Mouse (Mus musculus): Measurements from ENCODE around the gene Gm20388. TPM values are rescaled to one million over a fixed set of nuclear protein-coding genes. Genes with fewer than 3 reads are reported as not detected.

Gm20388 gene
- polyA plus RNA-seq, 1 experiment from 2014 or later, result not detected

DNA sequence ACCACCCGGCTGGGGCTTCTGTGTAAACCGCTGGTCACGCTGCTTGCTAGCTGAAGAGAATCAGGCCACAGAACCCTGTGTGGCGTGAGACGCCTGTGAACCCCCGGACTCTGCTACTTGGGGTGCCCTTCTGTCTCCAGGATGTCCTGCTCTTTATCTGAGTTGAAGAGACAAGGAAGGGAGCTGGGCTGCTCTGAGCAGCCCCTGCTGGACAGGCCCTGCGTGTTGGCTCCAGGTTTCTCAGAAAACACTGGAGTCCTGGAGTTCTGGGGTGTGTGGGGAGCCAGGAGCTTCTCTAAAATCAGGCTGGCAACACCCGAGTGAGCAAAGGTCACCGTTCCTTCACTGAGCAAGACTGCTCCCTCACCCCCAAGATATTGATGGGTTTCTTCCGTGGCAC, 971.0 kb downstream of the Gm20388 start:
- 64% methylated on average over 10 of the region's 10 CpGs for WGBS (ENCODE audit: insufficient replicate concordance)

DNA sequence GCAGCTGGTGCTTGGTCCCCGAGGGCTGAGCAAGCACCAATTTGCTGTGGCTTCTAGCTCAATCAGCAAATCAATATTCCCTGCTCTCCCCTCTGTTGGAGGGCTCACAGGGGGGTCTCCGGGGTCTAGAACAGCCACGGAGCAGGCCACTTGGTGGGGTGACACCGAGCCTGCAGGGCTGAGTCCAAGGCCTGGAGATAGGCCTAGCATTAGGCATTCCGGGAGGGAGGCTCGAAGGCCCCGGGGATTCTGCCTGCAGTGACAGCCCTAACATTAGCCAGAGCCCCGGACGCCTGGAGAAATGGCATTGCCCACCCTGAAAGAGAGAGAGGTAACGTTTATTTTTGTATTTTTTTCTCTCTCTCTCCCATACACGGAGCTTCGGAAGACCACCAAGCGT, 972.0 kb downstream of the Gm20388 start:
- ATAC-seq, result no peak
- H3K9me3 ChIP-seq (replicated peaks), result no peaks in the 10 kb centered on the region
- 30% methylated on average over 13 of the region's 13 CpGs for WGBS (ENCODE audit: insufficient replicate concordance)
- no peak overlapping the region for H3K4me3 ChIP-seq
- no peak overlapping the region for H3K9ac ChIP-seq
- H3K4me2 ChIP-seq, result no peak overlapping the region
- H3K27ac ChIP-seq, result no peak overlapping the region; the same call in 1 of the 2 replicates
- H3K27me3 ChIP-seq (replicated peaks), result peaks cover 90% of the 10 kb centered on the region
- H3K36me3 ChIP-seq, result no peaks in the 10 kb centered on the region
- H3K4me1 ChIP-seq, result no peaks in the 10 kb centered on the region

More for the DNA sequence above, 971.0 kb downstream of the Gm20388 start:
- Histone ChIP-seq H3K4me1 (no peaks in the 10 kb centered on the region), H3K9me3 (replicated peaks) (no peaks in the 10 kb centered on the region), H3K27ac (no peak overlapping the region), H3K27me3 (replicated peaks) (peaks cover 84% of the 10 kb centered on the region), H3K36me3 (no peaks in the 10 kb centered on the region), H3K4me2 (no peak overlapping the region), H3K9ac (no peak overlapping the region), H3K4me3 (no peak overlapping the region)
- ATAC-seq, result no peak

DNA sequence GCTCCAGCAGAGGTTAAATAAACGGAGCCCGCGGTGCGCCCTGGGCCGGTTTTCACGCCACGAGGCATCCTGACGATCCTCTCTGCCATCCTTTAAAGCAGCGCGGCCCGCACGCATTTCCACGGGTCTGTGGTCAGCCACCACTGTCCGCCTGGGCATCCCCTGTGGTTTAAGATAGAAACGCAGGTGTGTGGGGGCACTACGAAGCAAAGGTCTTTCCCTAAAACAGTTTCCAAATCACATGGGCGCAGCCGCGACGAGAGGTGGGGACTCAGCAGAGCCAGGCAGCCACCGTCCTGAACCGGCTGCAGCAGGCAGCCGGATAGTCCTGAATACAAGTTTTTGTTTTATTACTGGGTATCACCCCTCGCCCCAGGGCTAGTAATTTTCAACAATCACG, 972.7 kb downstream of the Gm20388 start:
- no peaks in the 10 kb centered on the region for H3K4me1 ChIP-seq
- no peak overlapping the region for H3K27ac ChIP-seq
- no peak overlapping the region for H3K4me2 ChIP-seq
- H3K4me3 ChIP-seq, result no peak overlapping the region
- H3K27me3 ChIP-seq (replicated peaks), result peaks cover 94% of the 10 kb centered on the region
- no peaks in the 10 kb centered on the region for H3K36me3 ChIP-seq
- ATAC-seq, result no peak
- WGBS (ENCODE audit: insufficient replicate concordance), result 9% methylated on average over 25 of the region's 25 CpGs
- no peaks in the 10 kb centered on the region for H3K9me3 ChIP-seq (replicated peaks)
- H3K9ac ChIP-seq, result no peak overlapping the region

DNA sequence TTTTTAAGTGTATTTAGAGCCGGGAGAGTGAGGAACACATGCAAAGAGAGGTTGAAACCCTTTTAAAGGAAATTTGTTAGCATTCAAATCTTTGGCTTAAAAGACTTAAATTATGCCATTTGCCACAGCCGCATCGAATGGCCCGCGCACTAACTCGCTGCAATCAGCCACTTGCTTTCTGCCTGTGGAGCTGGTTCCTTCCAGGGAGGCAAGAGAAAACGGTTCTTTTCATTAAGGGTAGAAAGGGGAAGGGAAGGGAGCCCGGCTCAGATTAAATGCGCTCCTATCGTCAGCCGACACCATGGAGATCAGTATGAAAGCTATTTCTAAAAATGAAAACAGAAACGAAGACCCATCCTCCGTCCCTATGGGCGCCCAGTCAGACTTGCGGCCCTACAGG, 973.2 kb downstream of the Gm20388 start:
- no peaks in the 10 kb centered on the region for H3K36me3 ChIP-seq
- H3K27ac ChIP-seq, result no peak overlapping the region
- no peak overlapping the region for H3K9ac ChIP-seq
- H3K9me3 ChIP-seq (replicated peaks), result no peaks in the 10 kb centered on the region
- 19% methylated on average over 15 of the region's 15 CpGs for WGBS (ENCODE audit: insufficient replicate concordance)
- ATAC-seq, result no peak
- no peak overlapping the region for H3K4me3 ChIP-seq
- no peaks in the 10 kb centered on the region for H3K4me1 ChIP-seq
- H3K27me3 ChIP-seq (replicated peaks), result peaks cover 94% of the 10 kb centered on the region
- H3K4me2 ChIP-seq, result no peak overlapping the region

DNA sequence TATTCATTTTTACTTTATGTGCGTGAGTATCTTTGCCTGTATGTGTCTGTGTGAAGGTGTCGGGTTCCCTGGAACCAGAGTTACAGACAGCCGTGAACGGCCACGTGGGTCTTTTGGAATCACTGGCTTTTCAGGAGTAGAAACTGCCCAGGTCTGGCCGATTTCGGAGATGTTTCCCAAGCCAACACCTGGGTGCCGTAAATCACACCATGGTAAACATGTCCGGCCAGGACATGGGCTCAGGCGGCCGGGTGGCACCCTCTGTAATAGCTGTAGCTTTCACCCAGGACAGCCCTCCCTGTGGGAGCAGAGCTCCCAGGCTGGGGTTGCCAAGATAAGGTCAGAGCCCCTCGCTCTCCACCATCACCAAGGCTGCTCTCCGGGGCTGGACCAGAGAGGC, 974.2 kb downstream of the Gm20388 start:
- 48% methylated on average over 13 of the region's 13 CpGs for WGBS (ENCODE audit: insufficient replicate concordance)

DNA sequence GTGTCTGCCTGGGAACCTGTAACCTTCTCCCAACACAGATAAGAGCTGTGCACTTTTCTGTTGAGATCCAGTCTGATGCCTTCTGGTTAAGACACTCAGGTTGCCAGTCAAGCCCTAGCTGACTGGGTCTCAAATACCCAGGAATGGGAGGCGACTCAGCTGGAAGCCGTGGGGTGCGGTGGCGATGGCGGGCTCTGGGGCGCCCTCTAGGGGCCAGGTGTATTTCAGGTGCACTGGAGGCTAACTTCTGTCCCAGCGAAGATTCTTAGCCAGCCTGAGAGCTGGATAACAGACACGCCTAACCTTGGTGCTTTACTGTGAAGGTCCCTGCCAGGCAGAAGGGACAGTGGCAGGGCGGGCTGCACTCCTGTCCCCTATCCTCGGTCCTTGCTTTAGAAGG, 976.6 kb downstream of the Gm20388 start:
- Histone ChIP-seq H3K9me3 (replicated peaks) (no peaks in the 10 kb centered on the region), H3K27me3 (replicated peaks) (peaks cover 93% of the 10 kb centered on the region), H3K4me1 (no peaks in the 10 kb centered on the region), H3K27ac (no peak overlapping the region), H3K4me3 (no peak overlapping the region), H3K4me2 (no peak overlapping the region), H3K9ac (no peak overlapping the region), H3K36me3 (no peaks in the 10 kb centered on the region)
- 8% methylated on average over 10 of the region's 10 CpGs for WGBS (ENCODE audit: insufficient replicate concordance)
- no peak for ATAC-seq

More for the DNA sequence above, 974.2 kb downstream of the Gm20388 start:
- no peaks in the 10 kb centered on the region for H3K9me3 ChIP-seq (replicated peaks)
- no peaks in the 10 kb centered on the region for H3K4me1 ChIP-seq
- no peak for ATAC-seq
- H3K27ac ChIP-seq, result no peak overlapping the region
- H3K9ac ChIP-seq, result no peak overlapping the region
- no peak overlapping the region for H3K4me2 ChIP-seq
- no peaks in the 10 kb centered on the region for H3K36me3 ChIP-seq
- H3K27me3 ChIP-seq (replicated peaks), result peaks cover 98% of the 10 kb centered on the region
- no peak overlapping the region for H3K4me3 ChIP-seq

DNA sequence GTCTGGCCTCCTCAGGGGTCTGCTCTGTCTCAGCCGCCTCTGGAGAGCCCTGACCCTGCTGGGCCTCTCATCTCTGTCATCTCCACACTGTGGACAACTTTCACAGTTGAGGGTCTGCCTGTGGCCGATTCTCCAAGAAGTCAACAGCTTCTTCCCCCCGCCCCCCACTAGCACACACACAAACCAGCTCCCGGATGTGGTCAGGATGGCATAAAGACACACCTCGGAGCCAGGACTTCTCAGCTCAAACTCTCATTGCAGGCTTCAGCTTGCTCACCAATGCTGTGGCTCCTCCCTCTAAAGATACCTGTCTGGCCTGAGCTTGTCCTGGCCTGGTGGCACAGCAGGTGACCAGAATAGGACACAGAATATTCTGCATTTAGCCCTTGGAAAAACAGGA, 977.4 kb downstream of the Gm20388 start:
- Histone ChIP-seq H3K4me2 (no peak overlapping the region), H3K4me3 (no peak overlapping the region)
- ATAC-seq, result no peak

DNA sequence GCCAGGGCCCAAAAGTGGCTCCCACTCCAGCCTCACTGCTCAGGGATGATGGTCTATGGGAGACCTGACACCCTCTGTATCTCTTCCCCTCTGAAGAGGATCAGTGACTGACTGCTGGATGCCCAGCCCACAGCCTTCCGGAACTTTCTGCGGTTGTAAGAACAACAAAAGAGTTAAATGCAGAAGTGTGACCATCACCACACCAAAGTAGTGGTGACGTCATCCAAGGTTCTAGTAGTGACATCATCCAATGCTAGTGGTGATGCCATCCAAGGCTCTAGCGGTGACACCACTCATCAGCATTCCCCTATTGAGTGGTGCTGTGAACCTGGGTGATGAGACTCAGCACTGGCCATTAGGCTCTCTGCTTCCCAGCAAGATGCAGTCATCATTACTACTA, 978.5 kb downstream of the Gm20388 start:
- Histone ChIP-seq H3K36me3 (no peaks in the 10 kb centered on the region), H3K9me3 (replicated peaks) (no peaks in the 10 kb centered on the region), H3K9ac (no peak overlapping the region), H3K4me3 (no peak overlapping the region), H3K4me2 (no peak overlapping the region), H3K27me3 (replicated peaks) (peaks cover 93% of the 10 kb centered on the region), H3K27ac (no peak overlapping the region), H3K4me1 (no peaks in the 10 kb centered on the region)
- no peak for ATAC-seq
- 49% methylated on average over 4 of the region's 4 CpGs for WGBS (ENCODE audit: insufficient replicate concordance)

More for the DNA sequence above, 977.4 kb downstream of the Gm20388 start:
- no peaks in the 10 kb centered on the region for H3K36me3 ChIP-seq
- H3K4me1 ChIP-seq, result no peaks in the 10 kb centered on the region
- WGBS (ENCODE audit: insufficient replicate concordance), result 9% methylated on average over 5 of the region's 5 CpGs
- no peak overlapping the region for H3K9ac ChIP-seq
- H3K27ac ChIP-seq, result no peak overlapping the region
- H3K27me3 ChIP-seq (replicated peaks), result peaks cover 93% of the 10 kb centered on the region
- H3K9me3 ChIP-seq (replicated peaks), result no peaks in the 10 kb centered on the region

DNA sequence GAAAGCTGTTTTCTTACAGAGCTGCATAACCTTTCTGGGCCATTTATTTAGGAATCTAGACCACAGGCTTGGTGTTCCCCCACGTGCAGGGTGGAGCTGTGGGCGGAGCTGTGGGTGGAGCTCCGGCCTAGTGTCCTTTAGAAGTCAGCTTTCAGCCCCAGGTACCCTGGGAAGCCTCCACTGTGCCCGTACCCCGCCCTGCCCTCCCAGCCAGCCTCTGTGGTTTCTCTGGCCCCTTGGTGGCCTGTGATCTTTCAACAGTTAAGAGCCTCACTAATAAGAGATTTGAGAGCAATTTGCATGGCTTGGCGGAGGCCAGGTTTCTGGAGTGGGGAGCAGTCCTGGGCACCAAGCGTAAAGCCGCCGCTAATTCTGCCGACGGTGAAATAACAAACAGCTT, 979.4 kb downstream of the Gm20388 start:
- no peaks in the 10 kb centered on the region for H3K36me3 ChIP-seq
- no peak overlapping the region for H3K27ac ChIP-seq
- 16% methylated on average over 11 of the region's 11 CpGs for WGBS (ENCODE audit: insufficient replicate concordance)
- ATAC-seq, result no peak
- H3K9ac ChIP-seq, result no peak overlapping the region
- no peaks in the 10 kb centered on the region for H3K9me3 ChIP-seq (replicated peaks)
- no peaks in the 10 kb centered on the region for H3K4me1 ChIP-seq
- H3K27me3 ChIP-seq (replicated peaks), result peaks cover 93% of the 10 kb centered on the region
- H3K4me2 ChIP-seq, result no peak overlapping the region
- H3K4me3 ChIP-seq, result no peak overlapping the region

DNA sequence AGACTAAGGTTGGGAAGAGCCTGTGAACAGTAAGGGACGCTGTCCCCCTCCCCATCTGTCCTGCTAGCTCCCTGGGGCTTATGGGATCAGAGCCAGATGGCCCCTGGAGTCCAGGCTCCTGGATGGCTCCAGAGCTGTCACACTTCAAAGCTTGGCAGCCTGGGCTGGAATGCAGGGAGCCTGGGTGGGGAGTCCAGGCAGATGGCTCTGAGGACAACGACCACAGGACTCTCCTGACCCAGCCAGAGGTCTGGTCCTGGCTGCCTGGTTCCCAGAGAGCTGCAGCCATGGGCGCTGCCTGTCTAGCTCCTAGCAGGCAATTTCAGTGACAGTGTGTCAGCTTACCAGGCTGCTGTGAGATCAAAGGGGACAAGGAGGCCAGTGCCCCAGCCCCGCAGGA, 984.4 kb downstream of the Gm20388 start:
- 13% methylated on average over 4 of the region's 4 CpGs for WGBS (ENCODE audit: insufficient replicate concordance)
- Histone ChIP-seq H3K4me2 (no peak overlapping the region), H3K4me3 (no peak overlapping the region), H3K27me3 (replicated peaks) (peaks cover 85% of the 10 kb centered on the region), H3K9ac (no peak overlapping the region), H3K9me3 (replicated peaks) (no peaks in the 10 kb centered on the region; the same call in 1 of the 2 replicates), H3K4me1 (peaks cover 6% of the 10 kb centered on the region; the same call in 1 of the 2 replicates), H3K27ac (no peak overlapping the region), H3K36me3 (no peaks in the 10 kb centered on the region)
- no peak for ATAC-seq

DNA sequence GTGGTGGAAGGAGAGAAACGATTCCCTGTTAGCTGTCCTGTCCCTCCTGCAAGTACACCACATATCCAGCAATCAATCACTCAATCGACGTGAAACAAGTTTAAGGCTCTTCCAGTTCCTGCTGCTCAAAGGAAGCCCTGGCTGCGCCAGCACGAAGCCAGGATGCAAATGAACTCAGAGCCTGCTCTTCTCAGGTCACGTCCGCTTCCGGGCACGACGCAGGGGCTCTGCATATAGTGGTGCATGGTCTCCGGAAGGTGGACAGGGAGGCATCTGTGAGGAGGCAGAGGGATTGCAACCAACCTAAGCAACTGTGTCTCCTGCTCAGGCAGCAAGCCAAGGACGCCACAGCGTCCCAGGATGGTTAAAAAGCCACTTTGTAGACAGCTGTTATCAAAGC, 985.0 kb downstream of the Gm20388 start:
- Histone ChIP-seq H3K36me3 (no peaks in the 10 kb centered on the region), H3K4me1 (peaks cover 6% of the 10 kb centered on the region; the same call in 1 of the 2 replicates), H3K4me2 (no peak overlapping the region), H3K27me3 (replicated peaks) (peaks cover 86% of the 10 kb centered on the region), H3K9me3 (replicated peaks) (no peaks in the 10 kb centered on the region; the same call in 1 of the 2 replicates), H3K9ac (no peak overlapping the region), H3K4me3 (no peak overlapping the region), H3K27ac (no peak overlapping the region)
- no peak for ATAC-seq
- WGBS (ENCODE audit: insufficient replicate concordance), result 3% methylated on average over 13 of the region's 13 CpGs

DNA sequence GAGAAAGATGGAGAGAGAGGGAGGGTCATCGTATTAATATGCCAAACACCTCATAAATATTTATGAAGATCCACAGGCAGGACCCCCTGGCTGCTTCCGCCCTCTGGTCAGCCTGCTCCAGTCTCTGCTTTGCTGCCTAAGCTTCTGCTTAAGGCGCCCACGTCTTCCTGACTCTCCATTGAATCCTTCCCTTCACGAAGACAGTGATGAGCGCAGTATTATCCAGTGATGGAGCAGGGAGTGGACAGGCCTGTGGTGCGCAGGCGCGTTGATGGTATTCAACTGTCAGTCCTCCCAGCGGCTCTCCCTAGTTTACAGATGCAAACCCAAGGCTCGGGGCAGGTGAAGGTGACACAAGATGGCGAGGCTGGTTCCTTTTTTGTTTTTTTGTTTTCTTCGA, 985.6 kb downstream of the Gm20388 start:
- Histone ChIP-seq H3K4me1 (peaks cover 6% of the 10 kb centered on the region; the same call in 1 of the 2 replicates), H3K4me2 (no peak overlapping the region), H3K27ac (no peak overlapping the region), H3K9ac (no peak overlapping the region), H3K4me3 (no peak overlapping the region), H3K9me3 (replicated peaks) (no peaks in the 10 kb centered on the region; the same call in 1 of the 2 replicates), H3K36me3 (no peaks in the 10 kb centered on the region), H3K27me3 (replicated peaks) (peaks cover 83% of the 10 kb centered on the region)
- 28% methylated on average over 13 of the region's 13 CpGs for WGBS (ENCODE audit: insufficient replicate concordance)
- no peak for ATAC-seq

DNA sequence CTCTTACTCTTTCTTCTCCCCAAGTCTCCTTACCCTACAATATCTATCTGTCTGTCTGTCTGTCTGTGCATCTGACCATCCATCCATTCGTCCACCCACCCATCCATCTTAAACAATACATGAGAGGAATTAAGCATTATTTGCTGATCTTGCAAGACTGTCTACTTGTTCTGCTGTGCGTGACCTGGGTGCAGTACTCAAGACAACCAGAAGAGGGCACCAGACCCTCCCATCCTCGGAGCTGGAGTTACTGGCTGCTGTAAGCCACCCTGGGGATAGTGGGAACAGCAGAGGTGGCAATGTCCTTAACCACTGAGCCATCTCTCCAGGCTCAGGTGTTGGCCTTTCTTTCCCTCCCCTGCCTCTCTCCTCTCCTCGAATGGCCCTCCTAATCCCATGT, 987.4 kb downstream of the Gm20388 start:
- no peak overlapping the region for H3K4me2 ChIP-seq
- peaks cover 6% of the 10 kb centered on the region; the same call in 1 of the 2 replicates for H3K4me1 ChIP-seq
- H3K36me3 ChIP-seq, result no peaks in the 10 kb centered on the region
- WGBS (ENCODE audit: insufficient replicate concordance), result 42% methylated on average over 4 of the region's 4 CpGs
- peaks cover 74% of the 10 kb centered on the region for H3K27me3 ChIP-seq (replicated peaks)
- ATAC-seq, result no peak
- H3K9ac ChIP-seq, result no peak overlapping the region
- H3K9me3 ChIP-seq (replicated peaks), result no peaks in the 10 kb centered on the region; the same call in 1 of the 2 replicates
- no peak overlapping the region for H3K4me3 ChIP-seq
- no peak overlapping the region for H3K27ac ChIP-seq

All from liver, embryonic 12.5 days (tissue).